Mouse (Mus musculus): ENCODE measurements at regions not wholly inside any gene's neighbourhood (a gene's known extent, or its start where the extent isn't known, plus 50 kb on each side); places are given as distances from the start of the nearest gene placed in this dataset.

DNA sequence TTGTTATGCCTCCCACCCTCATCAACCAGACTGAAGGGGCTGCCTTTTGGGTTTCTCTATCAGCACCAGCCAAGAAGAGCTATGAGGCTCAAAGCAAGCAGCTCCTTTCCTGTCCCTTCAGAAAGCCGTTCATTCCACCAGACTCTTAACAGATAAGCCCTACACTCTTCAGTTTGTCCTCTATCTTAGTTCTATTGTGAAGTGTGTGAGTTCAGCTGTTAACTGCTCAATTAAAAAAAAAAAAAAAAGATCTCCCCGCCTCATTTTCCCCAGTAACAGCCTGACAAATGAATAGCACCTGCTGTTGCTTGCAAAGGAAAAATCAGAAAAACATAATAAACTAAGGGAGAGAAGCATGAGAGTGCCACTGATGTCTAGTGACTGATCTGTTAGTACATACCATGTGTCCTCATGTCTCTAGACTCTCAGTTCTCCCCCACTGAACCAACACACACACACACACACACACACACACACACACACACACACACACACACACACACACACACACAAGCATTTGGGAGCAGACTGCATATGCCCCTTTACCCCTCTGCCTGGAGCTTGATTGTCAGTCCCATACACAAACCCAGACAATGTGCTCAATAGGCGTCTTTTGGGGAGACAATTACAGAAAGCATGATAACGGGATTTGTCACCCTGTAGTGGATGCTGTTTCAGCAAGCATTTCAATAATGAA is 448.4 kb upstream of the Fam92a start:
- Histone ChIP-seq H3K27me3 (ENCODE audit: control insufficient read depth, insufficient read depth, low read length) (no peaks in the 10 kb centered on the region), H3K36me3 (ENCODE audit: control insufficient read depth, insufficient read depth, low read length) (no peaks in the 10 kb centered on the region), H3K9me3 (ENCODE audit: control insufficient read depth, low read length) (no peaks in the 10 kb centered on the region), H3K4me3 (ENCODE audit: low read length) (no peak overlapping the region), H3K27ac (ENCODE audit: low read depth, low read length) (no peak overlapping the region), H3K4me1 (ENCODE audit: control insufficient read depth, insufficient read depth, low read length) (no peaks in the 10 kb centered on the region), H3K9ac (ENCODE audit: low read depth, low read length) (no peak overlapping the region), H3K4me2 (replicated peaks; ENCODE audit: low read depth, low read length) (no peak overlapping the region)
- no peak for ATAC-seq (ENCODE audit: low FRiP score, low TSS enrichment)
- WGBS, result 80% methylated on average over 4 of the region's 4 CpGs

DNA sequence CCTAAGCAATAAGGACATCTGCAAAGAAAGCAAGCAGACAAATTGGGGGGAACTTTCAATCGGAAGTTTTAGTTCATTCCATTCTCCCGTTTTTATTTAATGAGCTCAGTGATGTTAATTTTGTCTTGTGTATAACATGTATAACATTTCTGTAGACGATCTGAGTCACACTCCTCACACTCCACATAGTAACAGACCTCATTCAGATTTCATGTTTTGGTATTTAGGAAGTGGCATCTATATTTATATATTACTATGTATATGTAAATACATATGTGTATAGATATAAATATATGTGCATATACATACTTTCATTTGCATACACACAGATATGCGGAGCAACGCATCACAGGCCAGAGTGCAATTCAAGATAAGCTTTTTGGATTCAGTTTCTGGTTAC is 444.9 kb upstream of the Fam92a start:
- Histone ChIP-seq H3K9me3 (ENCODE audit: control insufficient read depth, low read length) (no peaks in the 10 kb centered on the region), H3K4me2 (replicated peaks; ENCODE audit: low read depth, low read length) (no peak overlapping the region), H3K4me3 (ENCODE audit: low read length) (no peak overlapping the region), H3K36me3 (ENCODE audit: control insufficient read depth, insufficient read depth, low read length) (no peaks in the 10 kb centered on the region), H3K9ac (ENCODE audit: low read depth, low read length) (no peak overlapping the region), H3K4me1 (ENCODE audit: control insufficient read depth, insufficient read depth, low read length) (no peaks in the 10 kb centered on the region), H3K27ac (ENCODE audit: low read depth, low read length) (no peak overlapping the region), H3K27me3 (ENCODE audit: control insufficient read depth, insufficient read depth, low read length) (no peaks in the 10 kb centered on the region)
- WGBS, result 82% methylated on average over 5 of the region's 5 CpGs
- no peak for ATAC-seq (ENCODE audit: low FRiP score, low TSS enrichment)

DNA sequence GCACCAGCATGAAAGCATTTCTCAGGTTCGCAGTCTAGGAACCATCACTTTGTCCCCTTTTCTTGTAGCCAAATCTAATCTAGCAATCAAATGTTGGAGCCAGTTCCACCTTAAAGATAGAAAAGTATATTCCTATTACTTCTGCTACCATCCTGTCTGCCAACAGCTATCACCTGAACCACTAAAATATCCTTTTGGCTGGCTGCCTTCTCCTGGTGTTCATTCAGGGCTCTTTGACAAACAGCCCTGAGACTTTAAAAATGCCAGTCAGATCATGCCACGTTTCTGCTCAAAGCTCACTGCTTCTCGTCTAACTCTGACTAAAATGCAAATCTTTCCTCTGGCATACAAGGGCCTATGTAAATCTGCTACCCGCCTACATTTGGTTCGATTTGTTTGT is 439.7 kb upstream of the Fam92a start:
- Histone ChIP-seq H3K27me3 (ENCODE audit: control insufficient read depth, insufficient read depth, low read length) (no peaks in the 10 kb centered on the region), H3K4me1 (ENCODE audit: control insufficient read depth, insufficient read depth, low read length) (no peaks in the 10 kb centered on the region), H3K36me3 (ENCODE audit: control insufficient read depth, insufficient read depth, low read length) (no peaks in the 10 kb centered on the region), H3K27ac (ENCODE audit: low read depth, low read length) (no peak overlapping the region), H3K4me2 (replicated peaks; ENCODE audit: low read depth, low read length) (no peak overlapping the region), H3K9me3 (ENCODE audit: control insufficient read depth, low read length) (no peaks in the 10 kb centered on the region), H3K9ac (ENCODE audit: low read depth, low read length) (no peak overlapping the region), H3K4me3 (ENCODE audit: low read length) (no peak overlapping the region)
- 74% methylated on average over 5 of the region's 5 CpGs for WGBS
- ATAC-seq (ENCODE audit: low FRiP score, low TSS enrichment), result no peak

GRCm38 (mm10) chr4:12601165-12601919 is 429.5 kb upstream of the Fam92a start:
- no peak for ATAC-seq (ENCODE audit: low FRiP score, low TSS enrichment)
- Histone ChIP-seq H3K36me3 (ENCODE audit: control insufficient read depth, insufficient read depth, low read length) (no peaks in the 10 kb centered on the region), H3K9me3 (ENCODE audit: control insufficient read depth, low read length) (no peaks in the 10 kb centered on the region), H3K4me1 (ENCODE audit: control insufficient read depth, insufficient read depth, low read length) (no peaks in the 10 kb centered on the region), H3K4me3 (ENCODE audit: low read length) (no peak overlapping the region), H3K27me3 (ENCODE audit: control insufficient read depth, insufficient read depth, low read length) (no peaks in the 10 kb centered on the region), H3K4me2 (replicated peaks; ENCODE audit: low read depth, low read length) (no peak overlapping the region), H3K9ac (ENCODE audit: low read depth, low read length) (no peak overlapping the region), H3K27ac (ENCODE audit: low read depth, low read length) (no peak overlapping the region)
- WGBS, result 88% methylated on average over 15 of the region's 15 CpGs

DNA sequence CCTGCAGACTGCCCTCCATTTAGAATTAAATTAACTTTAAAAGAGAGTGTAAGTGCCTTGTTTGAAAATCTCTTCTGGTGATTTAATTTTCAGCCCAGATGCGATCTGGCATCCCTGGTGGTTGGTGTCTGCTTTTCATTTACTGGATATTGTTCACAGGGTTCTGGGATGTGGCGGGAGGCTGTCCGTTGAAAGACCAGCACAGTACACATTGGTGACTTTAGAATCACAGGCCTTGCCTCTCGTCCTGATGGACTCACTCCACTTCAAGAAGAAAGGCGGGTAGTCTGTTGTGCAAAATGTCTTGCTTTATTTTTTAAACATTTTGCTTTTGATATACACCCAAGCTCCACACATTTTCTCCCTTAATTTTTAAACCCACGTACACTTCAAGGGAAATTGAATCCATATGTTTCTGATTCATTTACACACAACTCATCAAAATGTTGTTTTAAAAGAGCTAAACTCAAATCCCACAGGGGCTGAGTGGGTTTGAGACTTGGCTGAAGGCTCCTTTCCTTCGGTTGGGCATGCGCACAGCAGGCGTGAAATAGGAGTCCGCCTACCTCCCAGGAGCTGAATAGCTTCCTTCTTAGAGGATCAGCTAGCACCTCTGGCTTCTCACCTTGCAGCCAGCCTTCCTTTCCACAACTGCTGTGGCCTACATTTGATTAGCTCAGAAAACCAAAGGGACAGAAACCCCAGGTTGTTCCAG is 424.1 kb upstream of the Fam92a start:
- Histone ChIP-seq H3K9ac (ENCODE audit: low read depth, low read length) (no peak overlapping the region), H3K4me3 (ENCODE audit: low read length) (no peak overlapping the region), H3K4me2 (replicated peaks; ENCODE audit: low read depth, low read length) (no peak overlapping the region), H3K9me3 (ENCODE audit: control insufficient read depth, low read length) (no peaks in the 10 kb centered on the region), H3K27me3 (ENCODE audit: control insufficient read depth, insufficient read depth, low read length) (no peaks in the 10 kb centered on the region), H3K4me1 (ENCODE audit: control insufficient read depth, insufficient read depth, low read length) (no peaks in the 10 kb centered on the region), H3K27ac (ENCODE audit: low read depth, low read length) (no peak overlapping the region), H3K36me3 (ENCODE audit: control insufficient read depth, insufficient read depth, low read length) (no peaks in the 10 kb centered on the region)
- 57% methylated on average over 10 of the region's 10 CpGs for WGBS
- ATAC-seq (ENCODE audit: low FRiP score, low TSS enrichment), result no peak

GRCm38 (mm10) chr4:12592973-12593372 is 421.2 kb upstream of the Fam92a start:
- Histone ChIP-seq H3K36me3 (ENCODE audit: control insufficient read depth, insufficient read depth, low read length) (no peaks in the 10 kb centered on the region), H3K4me1 (ENCODE audit: control insufficient read depth, insufficient read depth, low read length) (no peaks in the 10 kb centered on the region), H3K4me3 (ENCODE audit: low read length) (no peak overlapping the region), H3K27me3 (ENCODE audit: control insufficient read depth, insufficient read depth, low read length) (no peaks in the 10 kb centered on the region), H3K9ac (ENCODE audit: low read depth, low read length) (no peak overlapping the region), H3K4me2 (replicated peaks; ENCODE audit: low read depth, low read length) (no peak overlapping the region), H3K27ac (ENCODE audit: low read depth, low read length) (no peak overlapping the region), H3K9me3 (ENCODE audit: control insufficient read depth, low read length) (no peaks in the 10 kb centered on the region)
- no peak for ATAC-seq (ENCODE audit: low FRiP score, low TSS enrichment)
- 24% methylated on average over 3 of the region's 3 CpGs for WGBS

GRCm38 (mm10) chr4:12578102-12578501 is 406.3 kb upstream of the Fam92a start:
- Histone ChIP-seq H3K9me3 (ENCODE audit: control insufficient read depth, low read length) (no peaks in the 10 kb centered on the region), H3K4me1 (ENCODE audit: control insufficient read depth, insufficient read depth, low read length) (no peaks in the 10 kb centered on the region), H3K9ac (ENCODE audit: low read depth, low read length) (no peak overlapping the region), H3K27me3 (ENCODE audit: control insufficient read depth, insufficient read depth, low read length) (no peaks in the 10 kb centered on the region), H3K36me3 (ENCODE audit: control insufficient read depth, insufficient read depth, low read length) (no peaks in the 10 kb centered on the region), H3K4me2 (replicated peaks; ENCODE audit: low read depth, low read length) (no peak overlapping the region), H3K27ac (ENCODE audit: low read depth, low read length) (no peak overlapping the region), H3K4me3 (ENCODE audit: low read length) (no peak overlapping the region)
- 70% methylated on average over 4 of the region's 4 CpGs for WGBS
- no peak for ATAC-seq (ENCODE audit: low FRiP score, low TSS enrichment)

- Histone ChIP-seq H3K4me3 (ENCODE audit: low read length) (no peak overlapping the region), H3K27ac (ENCODE audit: low read depth, low read length) (no peak overlapping the region), H3K27me3 (ENCODE audit: control insufficient read depth, insufficient read depth, low read length) (no peaks in the 10 kb centered on the region), H3K36me3 (ENCODE audit: control insufficient read depth, insufficient read depth, low read length) (no peaks in the 10 kb centered on the region), H3K4me1 (ENCODE audit: control insufficient read depth, insufficient read depth, low read length) (no peaks in the 10 kb centered on the region), H3K9me3 (ENCODE audit: control insufficient read depth, low read length) (no peaks in the 10 kb centered on the region), H3K4me2 (replicated peaks; ENCODE audit: low read depth, low read length) (no peak overlapping the region), H3K9ac (ENCODE audit: low read depth, low read length) (no peak overlapping the region)
- ATAC-seq (ENCODE audit: low FRiP score, low TSS enrichment), result no peak
Measured at GRCm38 (mm10) chr4:12571881-12572280, 400.1 kb upstream of the Fam92a start.

DNA sequence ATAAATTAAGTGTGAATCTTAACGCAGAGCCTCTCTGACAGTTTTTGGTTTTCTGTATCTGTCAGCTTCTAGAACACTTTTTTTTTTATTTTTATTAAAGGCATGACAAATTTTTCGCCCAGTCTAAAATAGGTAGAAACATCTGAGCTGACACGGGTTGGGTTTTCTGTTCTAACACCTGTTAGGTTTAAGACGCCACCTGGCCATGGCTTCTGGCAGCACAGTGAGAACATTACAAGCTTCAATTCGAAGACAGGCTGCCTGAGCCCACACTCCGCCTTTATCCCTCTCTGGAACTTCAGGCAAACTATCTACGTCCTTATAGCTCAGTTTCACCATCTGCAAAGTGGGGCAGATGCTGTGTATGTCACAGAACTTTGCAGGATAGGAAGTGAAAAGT is 398.9 kb upstream of the Fam92a start:
- no peaks in the 10 kb centered on the region for H3K36me3 ChIP-seq (ENCODE audit: control insufficient read depth, insufficient read depth, low read length)
- H3K9me3 ChIP-seq (ENCODE audit: control insufficient read depth, low read length), result no peaks in the 10 kb centered on the region
- WGBS, result 80% methylated on average over 7 of the region's 7 CpGs
- no peak overlapping the region for H3K27ac ChIP-seq (ENCODE audit: low read depth, low read length)
- H3K9ac ChIP-seq (ENCODE audit: low read depth, low read length), result no peak overlapping the region
- no peaks in the 10 kb centered on the region for H3K27me3 ChIP-seq (ENCODE audit: control insufficient read depth, insufficient read depth, low read length)
- H3K4me3 ChIP-seq (ENCODE audit: low read length), result no peak overlapping the region
- no peaks in the 10 kb centered on the region for H3K4me1 ChIP-seq (ENCODE audit: control insufficient read depth, insufficient read depth, low read length)
- no peak for ATAC-seq (ENCODE audit: low FRiP score, low TSS enrichment)
- no peak overlapping the region for H3K4me2 ChIP-seq (replicated peaks; ENCODE audit: low read depth, low read length)
